Mouse (Mus musculus) cerebellum, adult 2 months (tissue): ENCODE results near the gene Gpsm3.

Experiments
- CTCF ChIP-seq: fragments of 200-500 bp; IDR thresholded peaks from 2 replicates; pipeline ENCODE4 v1.5.1; 2011; ENCODE audit warnings: low read depth, mild to moderate bottlenecking, control low read depth, low read length, moderate library complexity, borderline replicate concordance; ENCODE audit not compliant: insufficient read depth
- POLR2A ChIP-seq: fragments of 200-500 bp; IDR thresholded peaks from 2 replicates; pipeline ENCODE4 v1.6.1; 2011; ENCODE audit warnings: low read length, control low read depth, borderline replicate concordance; ENCODE audit not compliant: insufficient read depth

DNA sequence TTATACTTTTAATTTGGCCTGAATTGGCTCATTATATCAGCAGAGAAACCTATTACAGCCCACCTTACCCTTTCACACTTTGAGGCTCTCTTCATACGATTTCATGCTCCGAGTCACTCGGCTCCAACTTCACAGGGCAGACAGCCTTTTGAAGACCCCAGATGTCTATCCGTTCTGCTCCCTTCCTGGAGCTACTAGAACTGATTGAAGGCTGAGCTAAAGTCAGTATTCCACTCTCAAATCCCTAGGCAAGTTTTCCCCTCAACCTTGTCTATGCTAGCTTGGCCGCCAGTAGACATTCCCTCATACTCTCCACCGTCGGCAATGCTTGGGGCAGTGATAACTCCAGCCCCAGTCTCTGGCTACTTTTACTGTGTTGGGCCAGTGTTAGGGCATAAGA, 400 bp upstream of the Gpsm3 start:
- no peak for TF ChIP-seq CTCF
- TF ChIP-seq POLR2A = no peak
